Mouse (Mus musculus) embryonic facial prominence, embryonic 10.5 days (tissue): ENCODE data around the gene Olfr1140. TPM values are rescaled to one million over a fixed set of nuclear protein-coding genes. Genes with fewer than 3 reads are reported as not detected.

Source experiments
- DNase-seq: peaks from one replicate; pipeline ENCODE4 v3.0.0-alpha.2; 2017; ENCODE audit warnings: low spot score
- H3K27ac ChIP-seq: fragments of 300-500 bp; sonication (generic); replicated peaks from 2 replicates; pipeline ENCODE4 v1.5.1; 2016; ENCODE audit warnings: mild to moderate bottlenecking
- H3K27me3 ChIP-seq: fragments of 300-500 bp; sonication (generic); replicated peaks from 2 replicates; pipeline ENCODE4 v1.6.1; 2016; ENCODE audit warnings: low read depth, mild to moderate bottlenecking; ENCODE audit not compliant: poor library complexity, severe bottlenecking
- H3K36me3 ChIP-seq: fragments of 300-500 bp; sonication (generic); replicated peaks from 2 replicates; pipeline ENCODE4 v1.6.1; 2016; ENCODE audit warnings: mild to moderate bottlenecking, moderate library complexity
- H3K4me1 ChIP-seq: fragments of 300-500 bp; sonication (generic); 2 replicates; pipeline ENCODE4 v1.6.1; 2016
- H3K4me3 ChIP-seq: fragments of 300-500 bp; sonication (generic); 2 replicates; pipeline ENCODE4 v1.5.1; 2016; ENCODE audit warnings: mild to moderate bottlenecking, moderate library complexity
- H3K9me3 ChIP-seq: fragments of 300-500 bp; sonication (generic); 2 replicates; pipeline ENCODE4 v1.6.1; 2016; ENCODE audit warnings: mild to moderate bottlenecking
- WGBS: fragments of 180-500 bp; shearing (Covaris S2); methylation state at CpG from one replicate; pipeline ENCODE4 v1.1.7; 2016; 5-methylcytosine and 5-hydroxymethylcytosine counted together
- polyA plus RNA-seq: library from polyadenylated mRNA; unstranded; fragments of >200 nt; fragmentation: Nextera tagmentation; extraction: Ambion mirVana; gene quantifications from 2 replicates; pipeline ENCODE4 v1.2.1, GENCODE M21; 2016

Gene Olfr1140
- polyA plus RNA-seq = not detected in 2 replicates

- Histone ChIP-seq H3K27ac (no peak within 1 kb of the TSS), H3K9me3 (no peaks in the 10 kb centered on the region), H3K27me3 (no peaks in the 10 kb centered on the region), H3K4me1 (no peaks in the 10 kb centered on the region), H3K36me3 (no peaks in the 10 kb centered on the region), H3K4me3 (no peak within 1 kb of the TSS)
- DNase-seq = no peak
- WGBS = 85% methylated on average over 3 of the region's 3 CpGs
Measured at GRCm38 (mm10) chr2:87743452-87743851, at the start of gene Olfr1140. TSS of gene Olfr1140 (plus strand) at chr2:87743752.

- H3K36me3 ChIP-seq = no peaks in the 10 kb centered on the region
- no peaks in the 10 kb centered on the region for H3K4me1 ChIP-seq
- no peak within 1 kb of the TSS for H3K27ac ChIP-seq
Measured at GRCm38 (mm10) chr2:87693847-87694246, 49.7 kb upstream of the Olfr1140 start, which contains the start of gene Olfr1136. TSS of gene Olfr1136 (minus strand) at chr2:87693947.

DNA sequence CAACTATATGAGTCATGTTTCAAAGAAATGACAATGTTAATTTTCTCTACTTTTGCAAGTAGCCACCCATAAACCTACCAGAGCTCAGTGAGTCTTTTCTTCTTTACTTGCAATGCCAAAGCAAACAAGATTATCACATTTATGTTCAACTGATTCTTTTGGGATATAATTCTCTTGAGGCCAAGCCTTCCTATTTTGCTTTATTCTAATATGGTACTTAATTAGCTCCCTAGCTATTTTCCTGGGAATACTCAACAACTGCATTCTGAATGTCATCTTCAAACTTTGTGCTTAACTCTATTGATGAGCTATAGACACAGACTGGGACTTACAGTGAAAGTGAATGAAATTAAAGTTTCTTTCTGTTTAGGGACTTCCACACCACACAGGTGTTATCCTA is 30.5 kb upstream of the Olfr1140 start, which contains the start of gene Olfr1137:
Olfr1137 (minus strand) TSS at position 101 of the 400 bp plus-strand sequence.
- no peak within 1 kb of the TSS for H3K4me3 ChIP-seq
- H3K27ac ChIP-seq = no peak within 1 kb of the TSS
- no peaks in the 10 kb centered on the region for H3K9me3 ChIP-seq
- no peaks in the 10 kb centered on the region for H3K4me1 ChIP-seq
- no peaks in the 10 kb centered on the region for H3K27me3 ChIP-seq
- DNase-seq = no peak
- H3K36me3 ChIP-seq = no peaks in the 10 kb centered on the region

More at GRCm38 (mm10) chr2:87693847-87694246, 49.7 kb upstream of the Olfr1140 start, which contains the start of gene Olfr1136:
- no peaks in the 10 kb centered on the region for H3K27me3 ChIP-seq
- no peak within 1 kb of the TSS for H3K4me3 ChIP-seq
- no peak for DNase-seq
- no peaks in the 10 kb centered on the region for H3K9me3 ChIP-seq

GRCm38 (mm10) chr2:87739878-87740277 is 3.7 kb upstream of the Olfr1140 start, which contains the start of gene Olfr1138:
TSS of gene Olfr1138 (minus strand) at chr2:87739978.
- no peaks in the 10 kb centered on the region for H3K9me3 ChIP-seq
- no peaks in the 10 kb centered on the region for H3K36me3 ChIP-seq
- H3K4me3 ChIP-seq = no peak within 1 kb of the TSS
- 83% methylated on average over 1 of the region's 1 CpGs for WGBS
- no peaks in the 10 kb centered on the region for H3K4me1 ChIP-seq
- no peak for DNase-seq
- H3K27ac ChIP-seq = no peak within 1 kb of the TSS
- no peaks in the 10 kb centered on the region for H3K27me3 ChIP-seq

- Histone ChIP-seq H3K9me3 (no peaks in the 10 kb centered on the region), H3K27me3 (no peaks in the 10 kb centered on the region), H3K27ac (no peak within 1 kb of the TSS), H3K4me1 (no peaks in the 10 kb centered on the region), H3K4me3 (no peak within 1 kb of the TSS), H3K36me3 (no peaks in the 10 kb centered on the region)
- DNase-seq = no peak
- WGBS = 91% methylated on average over 1 of the region's 1 CpGs
Measured at GRCm38 (mm10) chr2:87753891-87754290, 10.3 kb downstream of the Olfr1140 start, which contains the start of gene Olfr1141. TSS of gene Olfr1141 (minus strand) at chr2:87753991.

DNA sequence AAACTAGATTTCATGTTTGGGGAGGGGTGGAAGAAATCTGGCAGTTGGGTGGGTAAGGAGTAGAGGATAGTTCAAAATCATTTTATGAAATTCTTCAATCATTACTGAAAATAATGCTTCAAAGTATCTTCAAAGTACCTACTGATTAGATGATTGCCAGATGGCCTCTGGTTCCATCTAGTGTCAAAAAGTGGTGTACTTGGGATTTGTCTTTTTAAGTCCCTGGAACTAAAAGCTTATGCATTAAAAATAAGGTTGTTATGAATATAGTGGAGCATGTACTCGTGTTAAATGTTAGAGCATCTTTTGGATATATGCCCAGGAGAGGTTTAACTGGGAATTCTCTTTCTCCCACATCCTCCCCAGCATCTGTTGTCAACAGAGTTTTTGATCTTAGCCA is 32.6 kb downstream of the Olfr1140 start:
- no peaks in the 10 kb centered on the region for H3K9me3 ChIP-seq
- H3K4me1 ChIP-seq = no peaks in the 10 kb centered on the region
- H3K27ac ChIP-seq = no peak overlapping the region
- H3K27me3 ChIP-seq = no peaks in the 10 kb centered on the region
- H3K36me3 ChIP-seq = no peaks in the 10 kb centered on the region
- no peak for DNase-seq
- WGBS = 57% methylated on average over 1 of the region's 1 CpGs
- H3K4me3 ChIP-seq = no peak overlapping the region

DNA sequence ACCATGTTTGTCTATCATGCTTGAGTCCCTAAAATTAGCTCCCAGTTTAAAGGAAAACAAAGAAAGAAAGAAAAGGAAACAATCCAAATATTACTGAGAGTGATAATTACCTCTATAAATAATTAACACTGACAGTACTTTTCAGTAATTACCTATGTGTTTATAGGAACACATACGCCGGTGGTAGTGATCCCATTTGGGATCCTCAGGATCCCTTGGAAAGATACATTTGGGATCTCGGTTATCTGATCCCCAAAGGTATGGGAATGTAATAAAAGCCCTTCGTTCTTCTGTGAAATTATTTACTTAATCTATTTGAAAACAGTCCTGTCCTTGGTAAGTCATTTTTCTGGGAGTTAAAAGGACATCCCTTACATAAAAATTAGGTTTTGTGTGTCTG is 35.6 kb downstream of the Olfr1140 start, which contains the start of gene Olfr152:
Olfr152 (plus strand) TSS at position 301 of the 400 bp plus-strand sequence.
- H3K27ac ChIP-seq = no peak within 1 kb of the TSS
- H3K4me1 ChIP-seq = no peaks in the 10 kb centered on the region
- no peak for DNase-seq
- H3K9me3 ChIP-seq = no peaks in the 10 kb centered on the region
- 85% methylated on average over 4 of the region's 4 CpGs for WGBS
- no peaks in the 10 kb centered on the region for H3K36me3 ChIP-seq
- H3K4me3 ChIP-seq = no peak within 1 kb of the TSS
- H3K27me3 ChIP-seq = no peaks in the 10 kb centered on the region

Other genes starting within 250 kb of the Olfr1140 start
- not detected in 2 replicates for gene Pramel7, start 246.7 kb upstream of the Olfr1140 start, polyA plus RNA-seq
- not detected in 2 replicates for gene Pramel6, start 237.2 kb upstream of the Olfr1140 start, polyA plus RNA-seq
- gene Olfr153, start 212.0 kb upstream of the Olfr1140 start, polyA plus RNA-seq = not detected in 2 replicates
- gene Olfr1128, start 198.2 kb upstream of the Olfr1140 start, polyA plus RNA-seq = not detected in 2 replicates
- gene Olfr1129, start 169.8 kb upstream of the Olfr1140 start, polyA plus RNA-seq = not detected in 2 replicates
- gene Olfr1130, start 137.5 kb upstream of the Olfr1140 start, polyA plus RNA-seq = not detected in 2 replicates
- not detected in 2 replicates for gene Olfr1131, start 116.6 kb upstream of the Olfr1140 start, polyA plus RNA-seq
- gene Olfr1132, start 106.2 kb upstream of the Olfr1140 start, polyA plus RNA-seq = not detected in 2 replicates
- gene Olfr1133, start 96.4 kb upstream of the Olfr1140 start, polyA plus RNA-seq = not detected in 2 replicates
- not detected in 2 replicates for gene Olfr1134, start 85.3 kb upstream of the Olfr1140 start, polyA plus RNA-seq
- gene Olfr1135, start 70.1 kb upstream of the Olfr1140 start, polyA plus RNA-seq = not detected in 2 replicates
- gene Olfr1136, start 49.8 kb upstream of the Olfr1140 start, polyA plus RNA-seq = not detected in 2 replicates
- not detected in 2 replicates for gene Olfr1137, start 30.6 kb upstream of the Olfr1140 start, polyA plus RNA-seq
- not detected in 2 replicates for gene Olfr1138, start 3.8 kb upstream of the Olfr1140 start, polyA plus RNA-seq
- not detected in 2 replicates for gene Olfr1141, start 10.2 kb downstream of the Olfr1140 start, polyA plus RNA-seq
- gene Olfr152, start 35.7 kb downstream of the Olfr1140 start, polyA plus RNA-seq = not detected in 2 replicates
- not detected in 2 replicates for gene Olfr1143, start 56.8 kb downstream of the Olfr1140 start, polyA plus RNA-seq
- not detected in 2 replicates for gene Olfr1145, start 66.1 kb downstream of the Olfr1140 start, polyA plus RNA-seq
- not detected in 2 replicates for gene Olfr1148, start 86.8 kb downstream of the Olfr1140 start, polyA plus RNA-seq
- not detected in 2 replicates for gene Olfr1150-ps1, start 100.2 kb downstream of the Olfr1140 start, polyA plus RNA-seq
- not detected in 2 replicates for gene Olfr1151, start 112.1 kb downstream of the Olfr1140 start, polyA plus RNA-seq
- gene Olfr1152, start 122.7 kb downstream of the Olfr1140 start, polyA plus RNA-seq = not detected in 2 replicates
- not detected in 2 replicates for gene Olfr1153, start 151.2 kb downstream of the Olfr1140 start, polyA plus RNA-seq
- gene Olfr1154, start 161.4 kb downstream of the Olfr1140 start, polyA plus RNA-seq = not detected in 2 replicates
- not detected in 2 replicates for gene Olfr1155, start 201.4 kb downstream of the Olfr1140 start, polyA plus RNA-seq
- not detected in 2 replicates for gene Olfr1156, start 209.3 kb downstream of the Olfr1140 start, polyA plus RNA-seq
- gene Olfr1157, start 224.5 kb downstream of the Olfr1140 start, polyA plus RNA-seq = not detected in 2 replicates
- not detected in 2 replicates for gene Olfr74, start 230.9 kb downstream of the Olfr1140 start, polyA plus RNA-seq
- not detected in 2 replicates for gene Olfr1158, start 246.4 kb downstream of the Olfr1140 start, polyA plus RNA-seq